Comparison of ENCODE assay signal across 19 mouse cellular contexts in the genomic region with DNA sequence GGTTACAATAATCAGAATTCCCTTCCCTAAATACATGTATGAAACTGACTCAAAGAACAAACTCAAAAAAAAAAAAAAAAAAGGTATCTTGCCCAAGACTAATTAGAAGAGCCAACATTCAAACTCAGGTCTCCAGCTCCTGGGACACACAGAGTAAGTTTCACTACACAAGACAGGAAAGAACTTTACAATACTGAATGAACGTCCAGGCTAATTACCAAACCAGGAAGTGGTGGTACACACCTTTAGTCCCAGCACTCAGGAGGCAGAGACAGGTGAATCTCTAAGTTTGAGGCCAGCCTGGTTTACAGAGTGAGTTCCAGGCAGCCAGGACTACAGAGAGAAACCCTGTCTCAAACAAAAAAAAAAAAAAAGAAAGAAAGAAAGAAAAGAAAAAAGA.
"Had no signal": no experiment of that assay in that cellular context is flagged by ENCODE, and none has a peak within 500 bp of the region (broad histone marks: within the 10 kb centered on the region; RNA-seq: fewer than 3 reads in every experiment).

No protein-coding gene starts in this region.

- H3K27me3 ChIP-seq: lung, embryonic 15.5 days; megakaryocyte, embryonic 14.5 days; midbrain, embryonic 13.5 days; midbrain, embryonic 15.5 days; neural tube, embryonic 12.5 days; stomach, embryonic 15.5 days had no signal

- ATAC-seq: liver, postnatal 0 days; lung, postnatal 0 days; midbrain, embryonic 13.5 days; midbrain, embryonic 15.5 days had no signal

- H3K36me3 ChIP-seq: lung, embryonic 15.5 days; midbrain, embryonic 13.5 days; midbrain, embryonic 15.5 days; neural tube, embryonic 12.5 days; stomach, embryonic 15.5 days had no signal

- H3K27ac ChIP-seq: lung, embryonic 15.5 days; macrophage; midbrain, embryonic 13.5 days; midbrain, embryonic 15.5 days; neural tube, embryonic 12.5 days; stomach, embryonic 15.5 days; stomach, postnatal 0 days had no signal

- H3K9ac ChIP-seq: liver, postnatal 0 days; lung, embryonic 15.5 days; midbrain, embryonic 13.5 days; midbrain, embryonic 15.5 days; neural tube, embryonic 12.5 days; stomach, embryonic 15.5 days had no signal

- DNase-seq: liver, postnatal 0 days; lung, adult 2 months; lung, postnatal 14 days; right cerebral cortex, postnatal 25 days; right cerebral cortex, postnatal 4 days; spleen, adult 18-20 months; thymus, adult 2 months; thymus, postnatal 25 days; thymus, postnatal 4 days had no signal

- H3K9me3 ChIP-seq: lung, embryonic 15.5 days; megakaryocyte, embryonic 14.5 days; midbrain, embryonic 13.5 days; midbrain, embryonic 15.5 days; neural tube, embryonic 12.5 days; stomach, embryonic 15.5 days had no signal

- H3K4me2 ChIP-seq: midbrain, embryonic 11.5 days; midbrain, embryonic 15.5 days; neural tube, embryonic 12.5 days; stomach, embryonic 15.5 days had no signal

- H3K4me3 ChIP-seq: lung, embryonic 15.5 days; midbrain, embryonic 13.5 days; midbrain, embryonic 15.5 days; neural tube, embryonic 12.5 days; stomach, embryonic 15.5 days had no signal
